Mouse (Mus musculus) kidney, postnatal 0 days (tissue): Measurements from ENCODE around the gene Chodl. TPM values are rescaled to one million over a fixed set of nuclear protein-coding genes. Genes with fewer than 3 reads are reported as not detected.

ENCODE experiments used
- ATAC-seq: fragments of 200-750 bp; cut with Nextera tagmentation; replicated peaks from 2 replicates; pipeline ENCODE4 v1.8.0; 2017; ENCODE audit warnings: low read depth, moderate number of reproducible peaks, moderate TSS enrichment, moderate library complexity; ENCODE audit not compliant: low FRiP score
- DNase-seq: peaks from one replicate; pipeline ENCODE4 v3.0.0-alpha.2; 2016; ENCODE audit warnings: low spot score
- H3K27ac ChIP-seq: fragments of 300-500 bp; sonication (generic); 2 replicates; pipeline ENCODE4 v1.5.1; 2014; ENCODE audit warnings: mild to moderate bottlenecking
- H3K27me3 ChIP-seq: fragments of 300-500 bp; sonication (generic); 2 replicates; pipeline ENCODE4 v1.6.1; 2014; ENCODE audit warnings: low read length, mixed read lengths; ENCODE audit not compliant: insufficient read depth
- H3K36me3 ChIP-seq: fragments of 300-500 bp; sonication (generic); 2 replicates; pipeline ENCODE4 v1.6.1; 2014; ENCODE audit warnings: low read length, mixed read lengths; ENCODE audit not compliant: insufficient read depth
- H3K4me1 ChIP-seq: fragments of 300-500 bp; sonication (generic); replicated peaks from 2 replicates; pipeline ENCODE4 v1.6.1; 2014; ENCODE audit warnings: antibody characterized with exemption, low read length, mixed read lengths; ENCODE audit not compliant: insufficient read depth
- H3K4me2 ChIP-seq: fragments of 300-500 bp; sonication (generic); 2 replicates; pipeline ENCODE4 v1.6.1; 2014; ENCODE audit warnings: mild to moderate bottlenecking, low read length, moderate library complexity, mixed read lengths
- H3K4me3 ChIP-seq: fragments of 300-500 bp; sonication (generic); replicated peaks from 2 replicates; pipeline ENCODE4 v1.5.1; 2014; ENCODE audit warnings: low read depth, low read length
- H3K9ac ChIP-seq: fragments of 300-500 bp; sonication (generic); 2 replicates; pipeline ENCODE4 v1.6.1; 2014; ENCODE audit warnings: low read depth, low read length
- H3K9me3 ChIP-seq: fragments of 300-500 bp; sonication (generic); replicated peaks from 2 replicates; pipeline ENCODE4 v1.6.1; 2016; ENCODE audit warnings: low read length, inconsistent platforms, mixed read lengths
- CTCF ChIP-seq: IDR thresholded peaks from 2 replicates; pipeline ENCODE4 v1.5.1; 2016; ENCODE audit warnings: antibody characterized with exemption, low read depth, mild to moderate bottlenecking, moderate library complexity
- WGBS: fragments of 180-500 bp; shearing (Covaris S2); extraction: QIAGEN DNeasy Blood & Tissue Kit; methylation state at CpG from one replicate; pipeline ENCODE4 v1.1.7; 2014; 5-methylcytosine and 5-hydroxymethylcytosine counted together
- polyA plus RNA-seq: library from polyadenylated mRNA; unstranded; fragments of >200 nt; fragmentation: Nextera tagmentation; extraction: Ambion mirVana; gene quantifications from 2 replicates; pipeline ENCODE4 v1.2.1, GENCODE M21; 2015

Gene Chodl
- polyA plus RNA-seq, result 0.54 and 1.0 TPM in 2 replicates

- no peaks in the 10 kb centered on the region for H3K27me3 ChIP-seq
- no peak within 1 kb of the TSS for H3K9ac ChIP-seq
- ATAC-seq, result peak; percentile 63
- H3K36me3 ChIP-seq, result no peaks in the 10 kb centered on the region
- H3K4me1 ChIP-seq, result no peaks in the 10 kb centered on the region
- WGBS, result 7% methylated on average over 19 of the region's 19 CpGs
- TF ChIP-seq CTCF, result no peak
- H3K4me2 ChIP-seq, result peak within 1 kb of the TSS; percentile 79
- peak within 1 kb of the TSS; percentile 25 for H3K4me3 ChIP-seq
- no peaks in the 10 kb centered on the region for H3K9me3 ChIP-seq
- peak; percentile 47 for DNase-seq
- H3K27ac ChIP-seq, result no peak within 1 kb of the TSS
Observed at GRCm38 (mm10) chr16:78930382-78931286, at the start of gene Chodl. Chodl (plus strand) TSS chr16:78930948.

GRCm38 (mm10) chr16:78922644-78923043, 8.1 kb upstream of the Chodl start:
- no peak for TF ChIP-seq CTCF
- H3K27me3 ChIP-seq, result no peaks in the 10 kb centered on the region
- H3K27ac ChIP-seq, result no peak overlapping the region
- no peak overlapping the region for H3K4me3 ChIP-seq
- ATAC-seq (no peak), DNase-seq (no peak)
- H3K36me3 ChIP-seq, result no peaks in the 10 kb centered on the region
- H3K9me3 ChIP-seq, result no peaks in the 10 kb centered on the region
- 65% methylated on average over 5 of the region's 5 CpGs for WGBS
- no peak overlapping the region for H3K4me2 ChIP-seq
- no peak overlapping the region for H3K9ac ChIP-seq
- H3K4me1 ChIP-seq, result no peaks in the 10 kb centered on the region

- H3K9me3 ChIP-seq, result no peaks in the 10 kb centered on the region
- WGBS, result 11% methylated on average over 16 of the region's 16 CpGs
- ATAC-seq (peak; percentile 40; the same call in 1 of the 2 replicates), DNase-seq (no peak)
- H3K4me3 ChIP-seq, result peak overlapping the region; percentile 25
- H3K4me1 ChIP-seq, result no peaks in the 10 kb centered on the region
- H3K9ac ChIP-seq, result no peak overlapping the region
- no peak for TF ChIP-seq CTCF
- H3K27ac ChIP-seq, result no peak overlapping the region
- no peaks in the 10 kb centered on the region for H3K27me3 ChIP-seq
- H3K36me3 ChIP-seq, result no peaks in the 10 kb centered on the region
- H3K4me2 ChIP-seq, result peak overlapping the region; percentile 79
Observed at GRCm38 (mm10) chr16:78931287-78932025, 708 bp downstream of the Chodl start.

- Histone ChIP-seq H3K4me2 (no peak overlapping the region), H3K36me3 (no peaks in the 10 kb centered on the region), H3K9me3 (no peaks in the 10 kb centered on the region), H3K27ac (no peak overlapping the region), H3K4me3 (no peak overlapping the region), H3K27me3 (no peaks in the 10 kb centered on the region), H3K4me1 (no peaks in the 10 kb centered on the region), H3K9ac (no peak overlapping the region)
- whole genome bisulfite sequencing, result 93% methylated on average over 2 of the region's 2 CpGs
- ATAC-seq, result no peak
- no peak for TF ChIP-seq CTCF
- DNase-seq, result no peak
Observed at GRCm38 (mm10) chr16:78934298-78934697, 3.5 kb downstream of the Chodl start.

- no peak for DNase-seq
- Histone ChIP-seq H3K27me3 (no peaks in the 10 kb centered on the region), H3K36me3 (no peaks in the 10 kb centered on the region), H3K4me1 (no peaks in the 10 kb centered on the region), H3K4me3 (no peak overlapping the region), H3K9me3 (no peaks in the 10 kb centered on the region), H3K9ac (no peak overlapping the region), H3K4me2 (no peak overlapping the region), H3K27ac (no peak overlapping the region)
- no peak for ATAC-seq
- no peak for TF ChIP-seq CTCF
- 45% methylated on average over 8 of the region's 8 CpGs for WGBS
Observed at GRCm38 (mm10) chr16:78937755-78938154, 7.0 kb downstream of the Chodl start.

GRCm38 (mm10) chr16:78950359-78950758, 19.6 kb downstream of the Chodl start:
- 77% methylated on average over 4 of the region's 4 CpGs for WGBS
- H3K9ac ChIP-seq, result no peak overlapping the region
- H3K27me3 ChIP-seq, result no peaks in the 10 kb centered on the region
- no peaks in the 10 kb centered on the region for H3K36me3 ChIP-seq
- no peaks in the 10 kb centered on the region for H3K4me1 ChIP-seq
- H3K27ac ChIP-seq, result no peak overlapping the region
- peak; percentile 64 for TF ChIP-seq CTCF
- ATAC-seq, result no peak
- H3K4me3 ChIP-seq, result no peak overlapping the region
- DNase-seq, result peak; percentile 22
- H3K9me3 ChIP-seq, result no peaks in the 10 kb centered on the region
- no peak overlapping the region for H3K4me2 ChIP-seq
